Mouse (Mus musculus): Measurements from ENCODE around the gene Mrpl34. TPM values are rescaled to one million over a fixed set of nuclear protein-coding genes. Genes with fewer than 3 reads are reported as not detected.

The Mrpl34 gene
- polyA plus RNA-seq, 1 experiment from 2014 or later, result 242 TPM

GRCm38 (mm10) chr8:71485142-71486135, 20.7 kb downstream of the Mrpl34 start, which contains the start of gene Ano8:
Ano8 (minus strand) TSS chr8:71485963.
- no peaks in the 10 kb centered on the region for H3K27me3 ChIP-seq (ENCODE audit: insufficient read depth, low read length)

DNA sequence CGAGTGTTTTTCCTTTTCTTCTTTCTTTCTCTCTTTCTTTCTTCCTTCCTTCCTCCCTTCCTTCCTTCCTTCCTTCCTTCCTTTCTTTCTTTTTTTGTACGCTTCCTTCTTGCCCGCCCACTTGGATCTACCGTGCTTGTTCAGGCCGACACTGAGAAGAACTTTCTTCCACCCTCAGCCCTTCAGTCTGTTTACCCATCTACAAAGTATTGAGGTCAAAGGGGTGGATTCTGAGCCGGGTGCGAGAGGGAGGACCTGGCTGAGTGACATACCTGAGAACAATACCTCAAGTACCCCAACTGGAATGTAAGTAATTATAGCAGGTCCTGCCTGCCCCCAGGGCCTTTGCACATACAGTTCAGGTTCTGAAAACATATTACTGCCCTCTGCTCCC, 21.4 kb downstream of the Mrpl34 start:
- ATAC-seq (replicated peaks; ENCODE audit: low FRiP score, low read depth) (no peak), DNase-seq (ENCODE audit: low spot score) (no peak)
- Histone ChIP-seq H3K9ac (ENCODE audit: low read depth, low read length) (no peak overlapping the region), H3K4me2 (ENCODE audit: low read length) (peak overlapping the region; percentile 83), H3K9me3 (replicated peaks; ENCODE audit: low read length) (no peaks in the 10 kb centered on the region), H3K4me3 (replicated peaks; ENCODE audit: low read depth, low read length) (peak overlapping the region; percentile 55; the same call in 1 of the 2 replicates), H3K27ac (no peak overlapping the region), H3K4me1 (replicated peaks; ENCODE audit: insufficient read depth, low read length) (peaks cover 18% of the 10 kb centered on the region; the same call in 1 of the 2 replicates), H3K27me3 (ENCODE audit: insufficient read depth, low read length) (no peaks in the 10 kb centered on the region), H3K36me3 (ENCODE audit: insufficient read depth, low read length) (0 out of 2 replicates have a peak, but pooled peaks cover 4% of the 10 kb centered on the region)
- no peak for TF ChIP-seq CTCF (IDR thresholded peaks at IDR 0.05; ENCODE audit: low read depth)
- 11% methylated on average over 7 of the region's 7 CpGs for WGBS

More at GRCm38 (mm10) chr8:71485142-71486135, 20.7 kb downstream of the Mrpl34 start, which contains the start of gene Ano8:
- Histone ChIP-seq H3K4me1 (replicated peaks; ENCODE audit: insufficient read depth, low read length) (peaks cover 18% of the 10 kb centered on the region; the same call in 1 of the 2 replicates), H3K4me2 (ENCODE audit: low read length) (peak within 1 kb of the TSS; percentile 83), H3K9me3 (replicated peaks; ENCODE audit: low read length) (no peaks in the 10 kb centered on the region), H3K9ac (ENCODE audit: low read depth, low read length) (peak within 1 kb of the TSS; percentile 78), H3K27ac (peak within 1 kb of the TSS; percentile 54; the same call in 1 of the 2 replicates), H3K36me3 (ENCODE audit: insufficient read depth, low read length) (0 out of 2 replicates have a peak, but pooled peaks cover under 1% of the 10 kb centered on the region), H3K4me3 (replicated peaks; ENCODE audit: low read depth, low read length) (peak within 1 kb of the TSS; percentile 55)
- TF ChIP-seq CTCF (IDR thresholded peaks at IDR 0.05; ENCODE audit: low read depth), result no peak
- ATAC-seq (replicated peaks; ENCODE audit: low FRiP score, low read depth), result peak; percentile 52
- peak; percentile 97 for DNase-seq (ENCODE audit: low spot score)
- 5% methylated on average over 56 of the region's 58 CpGs for WGBS

DNA sequence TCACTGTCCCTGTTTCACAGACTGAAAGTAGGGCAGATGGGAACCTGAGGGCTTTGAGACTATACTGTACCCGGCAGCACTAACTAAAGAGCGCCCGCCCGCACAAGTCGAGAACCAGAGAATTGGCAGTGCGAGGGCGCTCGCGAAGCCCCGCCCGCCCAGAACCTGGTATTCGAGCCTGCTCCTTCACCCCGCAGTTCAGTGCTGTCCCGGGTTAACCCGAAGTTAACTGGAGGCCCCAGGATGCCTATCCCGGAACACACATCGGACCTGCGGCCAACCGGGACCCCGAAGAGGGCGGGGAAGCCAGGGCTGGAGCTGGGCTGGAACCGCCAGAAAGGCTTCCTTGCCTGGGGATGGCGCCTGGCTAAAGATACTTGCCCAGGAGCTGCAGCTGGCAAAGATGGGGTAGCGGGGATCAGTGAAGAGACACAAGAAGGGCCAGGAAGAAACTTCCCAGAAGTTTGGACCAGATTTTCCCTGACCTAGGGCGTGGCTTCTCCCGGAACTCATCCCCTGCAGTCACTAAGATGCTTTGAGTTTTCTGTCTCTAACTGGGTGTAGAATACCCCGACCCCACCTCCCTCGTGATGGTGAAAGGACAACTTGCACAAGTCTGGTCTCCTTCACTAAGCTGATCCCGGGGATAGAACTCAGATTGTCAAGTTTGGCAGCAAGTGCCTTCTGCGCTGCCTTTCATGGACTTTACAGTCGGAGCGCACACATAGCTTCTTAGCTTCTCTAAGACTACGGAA, 23.1 kb downstream of the Mrpl34 start, which contains the start of gene Gtpbp3:
Gene Gtpbp3 (plus strand): TSS at position 413 of the 755 bp plus-strand sequence.
- no peaks in the 10 kb centered on the region for H3K27me3 ChIP-seq (ENCODE audit: insufficient read depth, low read length)
- H3K4me3 ChIP-seq (replicated peaks; ENCODE audit: low read depth, low read length), result peak within 1 kb of the TSS; percentile 71
- TF ChIP-seq CTCF (IDR thresholded peaks at IDR 0.05; ENCODE audit: low read depth), result no peak
- no peaks in the 10 kb centered on the region for H3K9me3 ChIP-seq (replicated peaks; ENCODE audit: low read length)
- DNase-seq (ENCODE audit: low spot score) (peak; percentile 89), ATAC-seq (replicated peaks; ENCODE audit: low FRiP score, low read depth) (peak; percentile 29; the same call in 1 of the 2 replicates)
- H3K9ac ChIP-seq (ENCODE audit: low read depth, low read length), result peak within 1 kb of the TSS; percentile 80
- H3K4me1 ChIP-seq (replicated peaks; ENCODE audit: insufficient read depth, low read length), result peaks cover 18% of the 10 kb centered on the region; the same call in 1 of the 2 replicates
- H3K36me3 ChIP-seq (ENCODE audit: insufficient read depth, low read length), result peaks cover 12% of the 10 kb centered on the region; the same call in 1 of the 2 replicates
- WGBS, result under 1% methylated on average over 33 of the region's 33 CpGs
- peak within 1 kb of the TSS; percentile 100 for H3K4me2 ChIP-seq (ENCODE audit: low read length)
- peak within 1 kb of the TSS; percentile 93 for H3K27ac ChIP-seq

GRCm38 (mm10) chr8:71488454-71488853, 23.7 kb downstream of the Mrpl34 start:
- WGBS, result under 1% methylated on average over 22 of the region's 22 CpGs
- peak overlapping the region; percentile 71 for H3K4me3 ChIP-seq (replicated peaks; ENCODE audit: low read depth, low read length)
- peak; percentile 88 for ATAC-seq (replicated peaks; ENCODE audit: low FRiP score, low read depth)
- peak overlapping the region; percentile 93 for H3K27ac ChIP-seq
- H3K9ac ChIP-seq (ENCODE audit: low read depth, low read length), result peak overlapping the region; percentile 80
- no peaks in the 10 kb centered on the region for H3K9me3 ChIP-seq (replicated peaks; ENCODE audit: low read length)
- peak overlapping the region; percentile 100 for H3K4me2 ChIP-seq (ENCODE audit: low read length)
- H3K36me3 ChIP-seq (ENCODE audit: insufficient read depth, low read length), result peaks cover 12% of the 10 kb centered on the region; the same call in 1 of the 2 replicates
- peak; percentile 34; the same call in 1 of the 2 replicates for TF ChIP-seq CTCF (IDR thresholded peaks at IDR 0.05; ENCODE audit: low read depth)
- DNase-seq (ENCODE audit: low spot score), result peak; percentile 98
- no peaks in the 10 kb centered on the region for H3K27me3 ChIP-seq (ENCODE audit: insufficient read depth, low read length)
- H3K4me1 ChIP-seq (replicated peaks; ENCODE audit: insufficient read depth, low read length), result peaks cover 18% of the 10 kb centered on the region; the same call in 1 of the 2 replicates

DNA sequence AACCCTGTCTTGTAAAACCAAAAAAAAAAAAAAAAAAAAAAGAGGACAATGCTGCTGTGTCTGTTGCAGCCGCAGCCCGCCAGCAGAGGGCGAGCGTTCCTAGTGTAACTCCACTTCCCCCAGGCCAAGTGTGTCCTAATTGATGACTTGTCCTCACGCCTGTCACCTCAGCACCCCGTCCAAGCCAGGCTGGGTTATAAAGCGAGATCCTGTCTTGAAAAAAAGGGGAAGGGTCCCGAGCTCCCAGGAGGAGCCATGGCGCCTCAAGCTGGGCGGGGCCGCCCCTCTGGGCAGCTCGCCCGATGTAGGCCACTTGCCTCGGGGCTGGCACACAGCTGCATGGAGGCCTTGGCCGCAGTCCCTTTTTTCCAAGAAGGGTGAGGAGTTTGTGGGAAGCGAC, 30.3 kb downstream of the Mrpl34 start:
- Histone ChIP-seq H3K27ac (peak overlapping the region; percentile 80), H3K4me2 (ENCODE audit: low read length) (no peak overlapping the region), H3K4me1 (replicated peaks; ENCODE audit: insufficient read depth, low read length) (peaks cover 28% of the 10 kb centered on the region)

More for the DNA sequence above, 30.3 kb downstream of the Mrpl34 start:
- 19% methylated on average over 15 of the region's 16 CpGs for WGBS
- peak; percentile 93 for DNase-seq (ENCODE audit: low spot score)
- H3K4me3 ChIP-seq (replicated peaks; ENCODE audit: low read depth, low read length), result no peak overlapping the region
- H3K9me3 ChIP-seq (replicated peaks; ENCODE audit: low read length), result no peaks in the 10 kb centered on the region
- peak; percentile 86 for TF ChIP-seq CTCF (IDR thresholded peaks at IDR 0.05; ENCODE audit: low read depth)
- H3K36me3 ChIP-seq (ENCODE audit: insufficient read depth, low read length), result peaks cover 17% of the 10 kb centered on the region
- H3K27me3 ChIP-seq (ENCODE audit: insufficient read depth, low read length), result no peaks in the 10 kb centered on the region
- peak; percentile 14 for ATAC-seq (replicated peaks; ENCODE audit: low FRiP score, low read depth)
- no peak overlapping the region for H3K9ac ChIP-seq (ENCODE audit: low read depth, low read length)

Data from kidney, postnatal 0 days (tissue).